ENCODE assay signal across 16 mouse cellular contexts in the genomic region with DNA sequence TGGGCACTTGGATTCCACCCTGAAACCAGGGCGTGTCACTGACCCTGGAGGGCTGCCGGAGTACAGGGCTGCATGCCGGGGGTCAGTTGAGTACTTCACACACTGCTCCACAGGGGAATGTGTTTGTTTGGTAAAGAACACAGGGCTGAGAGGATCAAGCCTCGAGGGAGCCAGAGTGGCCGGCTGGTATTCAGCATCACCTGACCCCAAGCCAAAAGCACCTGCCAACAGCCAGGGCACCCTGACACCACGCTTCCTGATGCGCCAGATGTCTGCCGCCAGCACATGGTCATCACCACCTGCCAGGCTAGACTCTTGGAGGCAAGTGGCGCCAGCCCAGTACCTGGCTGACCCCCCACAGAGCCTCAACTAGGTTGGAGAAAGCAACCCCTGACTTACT.
DNase-seq lines count a peak whose midpoint lies in the region; ATAC-seq and TF ChIP-seq lines count a peak whose summit lies in the region.
"Had no signal": no experiment of that assay in that cellular context is flagged by ENCODE, and none has a peak within 500 bp of the region (broad histone marks: within the 10 kb centered on the region; RNA-seq: fewer than 3 reads in every experiment).

No protein-coding gene starts in this region.

- no peak overlapping the region for H3K27ac ChIP-seq in heart, embryonic 12.5 days (ENCODE audit: poor library complexity, severe bottlenecking)
- no peak overlapping the region for H3K27ac ChIP-seq in lung, postnatal 0 days (ENCODE audit: low read length)
- no peak overlapping the region for H3K27ac ChIP-seq in forebrain, embryonic 14.5 days (ENCODE audit: low read depth, low read length)
- H3K27ac ChIP-seq: heart, embryonic 15.5 days; hindbrain, embryonic 15.5 days; limb, embryonic 10.5 days; liver, embryonic 14.5 days had no signal

- H3K9me3 ChIP-seq in heart, embryonic 12.5 days (replicated peaks) = no peaks in the 10 kb centered on the region
- H3K9me3 ChIP-seq in lung, postnatal 0 days (ENCODE audit: low read length) = no peaks in the 10 kb centered on the region
- H3K9me3 ChIP-seq in forebrain, embryonic 14.5 days (replicated peaks; ENCODE audit: control insufficient read depth, low read length) = no peaks in the 10 kb centered on the region
- H3K9me3 ChIP-seq: heart, embryonic 15.5 days; hindbrain, embryonic 15.5 days; limb, embryonic 10.5 days had no signal

- TF ChIP-seq EP300 in lung, postnatal 0 days (IDR thresholded peaks at IDR 0.05) = peak; percentile 29; the same call in 1 of the 2 replicates

- DNase-seq in heart, postnatal 14 days = peak; percentile 31
- DNase-seq in cerebellum, adult 18-20 months = peak; percentile 55 to 60
- peak; percentile 73 for DNase-seq in cerebellum, adult 9-11 months
- DNase-seq in lung, postnatal 0 days (ENCODE audit: low spot score) = peak; percentile 53
- no peak for DNase-seq in forebrain, embryonic 14.5 days (ENCODE audit: low spot score)
- DNase-seq in urinary bladder, adult 18-20 months (ENCODE audit: low spot score in 2 of 2) = no peak
- no peak for DNase-seq in spleen, postnatal 10 days (ENCODE audit: low spot score in 2 of 2)
- DNase-seq: forebrain, postnatal 0 days; thymus, postnatal 36 days had no signal

- no peaks in the 10 kb centered on the region for H3K27me3 ChIP-seq in heart, embryonic 12.5 days (replicated peaks)
- no peaks in the 10 kb centered on the region for H3K27me3 ChIP-seq in lung, postnatal 0 days (replicated peaks; ENCODE audit: insufficient read depth, low read length)
- H3K27me3 ChIP-seq in forebrain, embryonic 14.5 days (replicated peaks; ENCODE audit: control insufficient read depth, insufficient read depth, low read length) = no peaks in the 10 kb centered on the region
- H3K27me3 ChIP-seq: heart, embryonic 15.5 days; hindbrain, embryonic 15.5 days had no signal

- peaks cover 12% of the 10 kb centered on the region for H3K4me1 ChIP-seq in heart, embryonic 12.5 days (replicated peaks)
- H3K4me1 ChIP-seq in lung, postnatal 0 days (ENCODE audit: insufficient read depth, low read depth, low read length) = peaks cover 11% of the 10 kb centered on the region; the same call in 1 of the 2 replicates
- no peaks in the 10 kb centered on the region for H3K4me1 ChIP-seq in forebrain, embryonic 14.5 days (ENCODE audit: control insufficient read depth, insufficient read depth, low read length)
- H3K4me1 ChIP-seq: heart, embryonic 15.5 days had no signal

- H3K4me3 ChIP-seq in heart, embryonic 12.5 days = no peak overlapping the region
- no peak overlapping the region for H3K4me3 ChIP-seq in lung, postnatal 0 days (ENCODE audit: low read depth, low read length)
- no peak overlapping the region for H3K4me3 ChIP-seq in forebrain, embryonic 14.5 days (ENCODE audit: low read depth, low read length)
- H3K4me3 ChIP-seq: heart, embryonic 15.5 days; hindbrain, embryonic 15.5 days; limb, embryonic 10.5 days had no signal

- H3K9ac ChIP-seq in heart, embryonic 12.5 days = no peak overlapping the region
- no peak overlapping the region for H3K9ac ChIP-seq in lung, postnatal 0 days (replicated peaks; ENCODE audit: low read depth)
- no peak overlapping the region for H3K9ac ChIP-seq in forebrain, embryonic 14.5 days (ENCODE audit: low read length)
- H3K9ac ChIP-seq: forebrain, postnatal 0 days; heart, embryonic 15.5 days; hindbrain, embryonic 15.5 days; liver, embryonic 14.5 days had no signal

- H3K36me3 ChIP-seq in heart, embryonic 12.5 days = no peaks in the 10 kb centered on the region
- no peaks in the 10 kb centered on the region for H3K36me3 ChIP-seq in lung, postnatal 0 days (ENCODE audit: insufficient read depth, low read length)
- H3K36me3 ChIP-seq in forebrain, embryonic 14.5 days (ENCODE audit: control insufficient read depth, insufficient read depth, low read length) = 0 out of 2 replicates have a peak, but pooled peaks cover 5% of the 10 kb centered on the region
- H3K36me3 ChIP-seq: heart, embryonic 15.5 days; hindbrain, embryonic 15.5 days had no signal

- TF ChIP-seq CTCF in lung, postnatal 0 days (IDR thresholded peaks at IDR 0.05) = no peak

- 81% methylated on average over 9 of the region's 9 CpGs for WGBS in heart, embryonic 12.5 days
- 51% methylated on average over 9 of the region's 9 CpGs for WGBS in lung, postnatal 0 days
- 78% methylated on average over 9 of the region's 9 CpGs for WGBS in forebrain, embryonic 14.5 days

- no peak for ATAC-seq in heart, embryonic 12.5 days (ENCODE audit: insufficient number of reproducible peaks, low FRiP score)
- ATAC-seq in lung, postnatal 0 days = peak; percentile 80
- ATAC-seq in forebrain, embryonic 14.5 days = no peak
- ATAC-seq: forebrain, postnatal 0 days; intestine, postnatal 0 days; midbrain, embryonic 16.5 days had no signal

- no peak overlapping the region for H3K4me2 ChIP-seq in heart, embryonic 12.5 days
- H3K4me2 ChIP-seq in lung, postnatal 0 days (replicated peaks; ENCODE audit: low read depth, low read length) = no peak overlapping the region
- no peak overlapping the region for H3K4me2 ChIP-seq in forebrain, embryonic 14.5 days (ENCODE audit: low read length)
- H3K4me2 ChIP-seq: heart, embryonic 15.5 days; hindbrain, embryonic 15.5 days had no signal

- intact Hi-C loops in heart, postnatal 14 days (cut with DNase I) = no loop called here

Comparison
In these comparisons a context has a peak if more than half of its experiments do, and no peak if none do; other contexts are left out.
1. DNase-seq: peak in heart, postnatal 14 days (2 of 2), cerebellum, adult 18-20 months (2 of 2), cerebellum, adult 9-11 months (single experiment) and lung, postnatal 0 days (single experiment); none in forebrain, embryonic 14.5 days (single experiment), urinary bladder, adult 18-20 months (0 of 2) and spleen, postnatal 10 days (0 of 2).